Mouse (Mus musculus) spleen, adult 2 months (tissue): Measurements from ENCODE around the gene Arhgap44.

Experiments used
- CTCF ChIP-seq: fragments of 200-500 bp; IDR thresholded peaks from 2 replicates; pipeline ENCODE4 v1.5.1; 2011; ENCODE audit warnings: mild to moderate bottlenecking, inconsistent platforms; ENCODE audit not compliant: insufficient read depth, insufficient read length, insufficient replicate concordance; ENCODE audit errors: extremely low read depth
- POLR2A ChIP-seq: fragments of 200-500 bp; IDR thresholded peaks from 2 replicates; pipeline ENCODE4 v1.6.1; 2011; ENCODE audit warnings: low read depth, low read length, inconsistent platforms

- TF ChIP-seq CTCF (no peak), POLR2A (no peak)
These were observed 200.1 kb downstream of the Arhgap44 start for GRCm38 (mm10) chr11:64962629-64963028.
